Mouse (Mus musculus) kidney, embryonic 14.5 days (tissue): ENCODE data around the gene Tmem132c. TPM values are rescaled to one million over a fixed set of nuclear protein-coding genes. Genes with fewer than 3 reads are reported as not detected.

Experiments used
- ATAC-seq: fragments of 200-750 bp; cut with Nextera tagmentation; 2 replicates; pipeline ENCODE4 v1.8.0; 2017; ENCODE audit warnings: moderate number of reproducible peaks, mild to moderate bottlenecking, moderate TSS enrichment, moderate library complexity; ENCODE audit not compliant: low FRiP score, low TSS enrichment
- H3K27ac ChIP-seq: fragments of 300-500 bp; sonication (generic); 2 replicates; pipeline ENCODE4 v1.5.1; 2014; ENCODE audit warnings: low read depth, mild to moderate bottlenecking, low read length, moderate library complexity, mixed read lengths
- H3K27me3 ChIP-seq: fragments of 300-500 bp; sonication (generic); 2 replicates; pipeline ENCODE4 v1.6.1; 2014; ENCODE audit warnings: mild to moderate bottlenecking, low read length; ENCODE audit not compliant: control insufficient read depth, insufficient read depth
- H3K36me3 ChIP-seq: fragments of 300-500 bp; sonication (generic); 2 replicates; pipeline ENCODE4 v1.6.1; 2014; ENCODE audit warnings: low read length, mixed read lengths; ENCODE audit not compliant: control insufficient read depth, insufficient read depth
- H3K4me1 ChIP-seq: fragments of 300-500 bp; sonication (generic); 2 replicates; pipeline ENCODE4 v1.6.1; 2014; ENCODE audit warnings: low read length, mixed read lengths; ENCODE audit not compliant: control insufficient read depth, insufficient read depth
- H3K4me2 ChIP-seq: fragments of 300-500 bp; sonication (generic); replicated peaks from 2 replicates; pipeline ENCODE4 v1.6.1; 2014; ENCODE audit warnings: low read depth, mild to moderate bottlenecking, low read length
- H3K4me3 ChIP-seq: fragments of 300-500 bp; sonication (generic); 2 replicates; pipeline ENCODE4 v1.5.1; 2014; ENCODE audit warnings: mild to moderate bottlenecking, low read length
- H3K9ac ChIP-seq: fragments of 300-500 bp; sonication (generic); 2 replicates; pipeline ENCODE4 v1.6.1; 2014; ENCODE audit warnings: low read depth, mild to moderate bottlenecking, low read length, moderate library complexity
- H3K9me3 ChIP-seq: fragments of 300-500 bp; sonication (generic); 2 replicates; pipeline ENCODE4 v1.6.1; 2016; ENCODE audit warnings: low read length; ENCODE audit not compliant: control insufficient read depth
- WGBS: fragments of 180-500 bp; shearing (Covaris S2); extraction: QIAGEN DNeasy Blood & Tissue Kit; methylation state at CpG from one replicate; pipeline ENCODE4 v1.1.7; 2014; 5-methylcytosine and 5-hydroxymethylcytosine counted together
- polyA plus RNA-seq: library from polyadenylated mRNA; unstranded; fragments of >200 nt; fragmentation: Nextera tagmentation; extraction: Ambion mirVana; gene quantifications from 2 replicates; pipeline ENCODE4 v1.2.1, GENCODE M21; 2014

The Tmem132c gene
- polyA plus RNA-seq, 1 experiment from 2014 or later = 0.77 TPM

- no peak overlapping the region for H3K27ac ChIP-seq
- H3K27me3 ChIP-seq = no peaks in the 10 kb centered on the region
- H3K9ac ChIP-seq = no peak overlapping the region
- WGBS = 60% methylated on average over 10 of the region's 10 CpGs
- H3K4me3 ChIP-seq = no peak overlapping the region
- no peaks in the 10 kb centered on the region for H3K36me3 ChIP-seq
- ATAC-seq = no peak
- H3K4me1 ChIP-seq = no peaks in the 10 kb centered on the region
- H3K9me3 ChIP-seq = peaks cover 8% of the 10 kb centered on the region; the same call in 1 of the 2 replicates
- H3K4me2 ChIP-seq = no peak overlapping the region
These were observed 200.4 kb downstream of the Tmem132c start for GRCm38 (mm10) chr5:127441963-127442362.

GRCm38 (mm10) chr5:127453580-127453979 is 212.0 kb downstream of the Tmem132c start:
- Histone ChIP-seq H3K4me2 (no peak overlapping the region), H3K9me3 (no peaks in the 10 kb centered on the region), H3K27ac (no peak overlapping the region), H3K4me1 (no peaks in the 10 kb centered on the region), H3K9ac (no peak overlapping the region), H3K27me3 (no peaks in the 10 kb centered on the region), H3K36me3 (no peaks in the 10 kb centered on the region), H3K4me3 (no peak overlapping the region)
- WGBS = 35% methylated on average over 4 of the region's 4 CpGs
- no peak for ATAC-seq

- H3K36me3 ChIP-seq = no peaks in the 10 kb centered on the region
- no peaks in the 10 kb centered on the region for H3K4me1 ChIP-seq
- H3K27me3 ChIP-seq = no peaks in the 10 kb centered on the region
- no peak overlapping the region for H3K27ac ChIP-seq
- H3K9me3 ChIP-seq = no peaks in the 10 kb centered on the region
- ATAC-seq = peak; percentile 62; the same call in 1 of the 2 replicates
- 64% methylated on average over 7 of the region's 7 CpGs for WGBS
- H3K4me2 ChIP-seq = no peak overlapping the region
- no peak overlapping the region for H3K9ac ChIP-seq
- H3K4me3 ChIP-seq = no peak overlapping the region
These were observed 212.5 kb downstream of the Tmem132c start for GRCm38 (mm10) chr5:127454068-127454467.

- ATAC-seq = no peak
- H3K36me3 ChIP-seq = no peaks in the 10 kb centered on the region
- no peaks in the 10 kb centered on the region for H3K9me3 ChIP-seq
- no peak overlapping the region for H3K4me2 ChIP-seq
- H3K4me1 ChIP-seq = no peaks in the 10 kb centered on the region
- WGBS = 89% methylated on average over 10 of the region's 10 CpGs
- H3K27ac ChIP-seq = no peak overlapping the region
- H3K9ac ChIP-seq = no peak overlapping the region
- H3K4me3 ChIP-seq = no peak overlapping the region
- no peaks in the 10 kb centered on the region for H3K27me3 ChIP-seq
These were observed 214.5 kb downstream of the Tmem132c start for GRCm38 (mm10) chr5:127456076-127456475.

GRCm38 (mm10) chr5:127468151-127468550 is 226.5 kb downstream of the Tmem132c start:
- no peaks in the 10 kb centered on the region for H3K27me3 ChIP-seq
- no peaks in the 10 kb centered on the region for H3K4me1 ChIP-seq
- no peak overlapping the region for H3K4me2 ChIP-seq
- H3K36me3 ChIP-seq = no peaks in the 10 kb centered on the region
- no peak overlapping the region for H3K9ac ChIP-seq
- no peak overlapping the region for H3K27ac ChIP-seq
- no peaks in the 10 kb centered on the region for H3K9me3 ChIP-seq
- H3K4me3 ChIP-seq = no peak overlapping the region
- no peak for ATAC-seq
- 29% methylated on average over 5 of the region's 5 CpGs for WGBS

- no peak for ATAC-seq
- 33% methylated on average over 3 of the region's 3 CpGs for WGBS
- Histone ChIP-seq H3K4me3 (no peak overlapping the region), H3K4me1 (no peaks in the 10 kb centered on the region), H3K9me3 (no peaks in the 10 kb centered on the region), H3K36me3 (no peaks in the 10 kb centered on the region), H3K9ac (no peak overlapping the region), H3K4me2 (no peak overlapping the region), H3K27me3 (no peaks in the 10 kb centered on the region), H3K27ac (no peak overlapping the region)
These were observed 228.7 kb downstream of the Tmem132c start for GRCm38 (mm10) chr5:127470351-127470750.

GRCm38 (mm10) chr5:127471902-127472301 is 230.3 kb downstream of the Tmem132c start:
- ATAC-seq = no peak
- no peak overlapping the region for H3K4me2 ChIP-seq
- WGBS = 58% methylated on average over 5 of the region's 5 CpGs

GRCm38 (mm10) chr5:127473706-127474105 is 232.1 kb downstream of the Tmem132c start:
- WGBS = 86% methylated on average over 1 of the region's 2 CpGs

More at GRCm38 (mm10) chr5:127471902-127472301, 230.3 kb downstream of the Tmem132c start:
- Histone ChIP-seq H3K9me3 (no peaks in the 10 kb centered on the region), H3K36me3 (no peaks in the 10 kb centered on the region), H3K27ac (no peak overlapping the region), H3K9ac (no peak overlapping the region), H3K27me3 (no peaks in the 10 kb centered on the region), H3K4me3 (no peak overlapping the region), H3K4me1 (no peaks in the 10 kb centered on the region)

GRCm38 (mm10) chr5:127474856-127475255 is 233.2 kb downstream of the Tmem132c start:
- no peak overlapping the region for H3K4me2 ChIP-seq
- 91% methylated on average over 6 of the region's 6 CpGs for WGBS
- H3K27ac ChIP-seq = no peak overlapping the region
- H3K36me3 ChIP-seq = no peaks in the 10 kb centered on the region
- H3K9ac ChIP-seq = no peak overlapping the region
- H3K9me3 ChIP-seq = no peaks in the 10 kb centered on the region
- H3K4me3 ChIP-seq = no peak overlapping the region
- H3K4me1 ChIP-seq = no peaks in the 10 kb centered on the region
- no peak; the same call in 1 of the 2 replicates for ATAC-seq
- no peaks in the 10 kb centered on the region for H3K27me3 ChIP-seq

More at GRCm38 (mm10) chr5:127473706-127474105, 232.1 kb downstream of the Tmem132c start:
- no peak overlapping the region for H3K4me2 ChIP-seq
- no peaks in the 10 kb centered on the region for H3K27me3 ChIP-seq
- no peaks in the 10 kb centered on the region for H3K9me3 ChIP-seq
- H3K36me3 ChIP-seq = no peaks in the 10 kb centered on the region
- H3K4me1 ChIP-seq = no peaks in the 10 kb centered on the region
- no peak overlapping the region for H3K4me3 ChIP-seq
- no peak overlapping the region for H3K9ac ChIP-seq
- H3K27ac ChIP-seq = no peak overlapping the region
- ATAC-seq = no peak
